Mouse (Mus musculus) adrenal gland, adult 10 weeks (tissue): ENCODE measurements around the gene Ppp1ca. TPM values are rescaled to one million over a fixed set of nuclear protein-coding genes. Genes with fewer than 3 reads are reported as not detected.

ENCODE experiments used
- polyA plus RNA-seq: library from polyadenylated mRNA; stranded (reverse); fragments of 350-450 nt; fragmentation: Illumina TruSeq; extraction: RNeasy Lipid Tissue Mini Kit (QIAGEN cat#74804); gene quantifications from one replicate; pipeline ENCODE4 v1.2.3, GENCODE M21; 2014; ENCODE audit warnings: low read depth, low replicate concordance

Ppp1ca gene
- polyA plus RNA-seq: 103 TPM

DNA sequence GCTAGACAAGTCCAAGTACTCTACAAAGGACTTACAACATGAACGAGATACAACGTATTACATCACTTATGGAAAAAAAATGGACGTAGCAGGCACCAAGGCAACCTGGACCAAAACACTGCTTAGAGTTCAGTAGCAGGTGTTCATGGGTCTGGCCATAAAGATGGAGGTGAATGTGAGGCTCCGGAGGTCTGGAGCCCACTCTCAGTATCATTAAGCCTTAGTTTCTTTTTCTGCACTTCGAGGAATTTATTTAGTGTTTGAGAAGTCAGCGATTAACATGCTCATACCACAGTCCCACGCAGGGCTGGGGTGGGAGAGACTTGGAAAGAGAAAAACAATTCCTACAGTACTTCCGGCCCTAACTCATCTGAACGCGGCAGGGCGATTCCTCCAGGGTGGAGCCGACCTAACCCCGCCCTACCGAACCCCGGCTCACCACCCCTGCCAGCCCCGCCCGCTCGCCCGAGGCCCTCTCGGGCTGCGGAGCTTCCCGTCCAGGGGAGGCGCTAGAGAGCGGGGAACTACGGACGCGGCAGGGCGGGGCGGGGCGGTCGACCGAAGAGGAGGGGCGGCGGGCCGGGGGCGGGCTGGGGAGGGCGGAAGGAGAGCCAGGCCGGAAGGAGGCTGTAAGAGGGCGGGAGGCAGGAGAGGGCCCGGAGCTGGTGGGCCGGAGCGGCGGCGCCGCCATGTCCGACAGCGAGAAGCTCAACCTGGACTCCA is at the start of gene Ppp1ca:
Gene Ppp1ca (plus strand): TSS at position 538 of the 723 bp plus-strand sequence.

DNA sequence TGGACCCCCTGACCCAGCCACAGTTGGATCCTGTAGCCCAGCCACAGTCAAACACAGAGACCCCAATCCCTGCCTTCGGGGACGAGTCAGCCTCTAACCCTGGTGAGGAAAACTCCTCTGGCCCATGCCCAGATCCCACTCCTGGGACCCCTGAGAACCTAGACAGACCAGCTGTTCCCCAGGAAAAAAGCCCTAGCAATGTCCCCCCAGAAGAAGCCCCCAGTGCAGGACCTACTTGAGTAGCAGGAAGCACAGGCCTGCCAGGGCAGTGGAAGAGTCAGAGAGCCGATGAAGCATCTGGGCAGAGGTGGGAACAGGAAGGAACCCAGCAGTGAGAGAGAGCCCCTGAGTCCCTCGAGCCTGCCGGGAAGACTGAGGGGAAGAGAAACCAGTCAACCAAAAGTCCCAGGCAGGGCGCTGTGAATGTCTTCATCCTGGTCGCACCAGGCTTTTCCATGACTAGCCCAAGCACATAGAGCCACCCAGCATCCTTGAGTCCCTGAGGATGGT is 48.1 kb upstream of the Ppp1ca start, which contains the start of gene Cabp4:
Gene Cabp4 (minus strand): TSS at position 275 of the 510 bp plus-strand sequence.

GRCm38 (mm10) chr19:4148491-4148806 is 43.4 kb upstream of the Ppp1ca start, which contains the start of gene Coro1b:
Gene Coro1b (plus strand): TSS chr19:4148619.

DNA sequence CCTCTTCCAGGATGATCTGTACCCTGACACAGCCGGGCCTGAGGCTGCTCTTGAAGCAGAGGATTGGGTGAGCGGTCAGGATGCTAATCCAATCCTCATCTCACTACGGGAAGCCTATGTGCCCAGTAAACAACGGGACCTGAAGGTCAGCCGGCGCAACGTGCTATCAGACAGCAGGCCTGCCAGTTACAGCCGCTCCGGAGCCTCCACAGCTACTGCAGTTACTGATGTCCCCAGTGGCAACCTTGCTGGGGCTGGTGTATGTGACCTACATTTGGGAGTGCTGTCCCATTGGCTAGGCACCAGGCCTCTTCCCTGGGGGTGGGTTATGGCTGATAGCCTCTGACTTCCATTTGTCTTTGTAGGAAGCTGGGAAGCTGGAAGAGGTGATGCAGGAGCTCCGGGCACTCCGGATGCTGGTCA is 38.6 kb upstream of the Ppp1ca start, which contains the start of gene Ptprcap:
Gene Ptprcap (plus strand): TSS at position 373 of the 423 bp plus-strand sequence.

DNA sequence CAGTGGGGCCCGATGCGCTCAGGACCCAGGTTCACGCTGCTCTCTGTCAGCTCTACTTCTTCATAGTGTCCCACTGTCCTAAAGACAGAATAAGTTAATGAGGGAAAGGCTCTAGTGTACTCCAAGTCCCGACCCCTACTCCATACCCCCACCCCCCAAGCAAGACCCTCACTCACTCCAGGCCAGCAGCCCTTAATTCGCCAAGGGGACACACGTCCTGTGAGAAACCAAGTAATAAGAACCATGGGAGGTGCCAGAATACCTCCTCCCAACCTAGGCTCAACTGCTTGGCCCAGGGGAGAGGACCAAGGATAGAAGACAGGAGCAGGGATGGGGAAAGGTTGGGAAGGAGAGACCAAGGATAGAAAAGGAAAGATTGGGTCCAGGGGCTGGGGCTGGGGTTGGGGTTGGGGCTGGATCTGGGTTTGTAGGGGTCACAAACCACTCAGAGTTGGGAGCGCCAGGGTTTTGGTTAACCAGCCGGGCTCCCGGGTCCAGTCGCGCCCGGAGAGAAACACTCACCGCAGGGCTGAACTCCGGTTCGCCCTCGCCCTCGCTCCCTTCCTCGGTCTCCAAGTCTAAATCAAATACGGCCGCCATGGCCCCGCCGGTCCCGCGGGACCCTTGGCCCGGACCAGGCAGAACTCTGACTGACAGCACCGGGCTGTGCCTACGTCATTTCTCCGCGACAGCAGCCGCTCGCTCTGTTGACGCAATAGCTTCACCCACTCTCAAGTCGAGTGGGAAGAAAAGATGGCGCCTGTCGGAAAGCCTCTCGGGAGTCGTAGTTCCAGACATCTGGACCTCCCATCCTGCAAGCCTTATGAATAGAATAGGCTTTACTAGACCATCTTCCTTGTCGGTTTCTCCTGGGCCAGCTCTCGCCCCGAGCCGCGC is 29.0 kb upstream of the Ppp1ca start, which contains the start of gene Rps6kb2:
Gene Rps6kb2 (minus strand): TSS at position 709 of the 897 bp plus-strand sequence.

DNA sequence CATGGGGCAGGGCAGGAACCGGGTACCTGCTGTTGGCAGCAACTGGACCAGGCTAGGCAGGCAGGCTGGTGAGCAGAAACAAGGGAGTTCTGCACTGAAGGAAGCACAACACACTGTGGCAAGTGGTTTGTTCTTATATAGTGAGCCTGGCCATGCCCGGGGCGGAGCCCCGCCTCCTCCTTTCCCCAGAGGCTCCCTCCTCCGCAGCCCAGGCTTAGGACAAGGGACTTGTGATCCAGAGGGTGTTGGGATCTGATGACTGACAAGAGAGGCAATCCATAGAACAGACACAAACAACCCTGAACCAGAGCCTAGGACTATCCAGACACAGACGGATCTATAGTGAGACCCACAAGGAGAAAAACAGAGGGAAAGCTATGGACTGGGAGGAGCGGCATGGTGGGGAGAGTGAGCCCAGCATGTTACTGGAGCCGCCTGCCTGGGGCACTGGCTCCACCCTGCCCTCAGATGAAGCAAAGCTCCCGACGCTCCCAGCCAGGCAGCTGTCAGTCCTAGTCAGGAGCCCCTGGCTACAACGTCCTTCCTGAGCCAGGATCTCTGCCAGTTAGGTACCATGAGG is 16.4 kb upstream of the Ppp1ca start, which contains the start of gene Carns1:
Gene Carns1 (minus strand): TSS at position 112 of the 580 bp plus-strand sequence.

GRCm38 (mm10) chr19:4190831-4191334 is 982 bp upstream of the Ppp1ca start, which contains the start of gene Tbc1d10c:
Gene Tbc1d10c (minus strand): TSS chr19:4191284.

DNA sequence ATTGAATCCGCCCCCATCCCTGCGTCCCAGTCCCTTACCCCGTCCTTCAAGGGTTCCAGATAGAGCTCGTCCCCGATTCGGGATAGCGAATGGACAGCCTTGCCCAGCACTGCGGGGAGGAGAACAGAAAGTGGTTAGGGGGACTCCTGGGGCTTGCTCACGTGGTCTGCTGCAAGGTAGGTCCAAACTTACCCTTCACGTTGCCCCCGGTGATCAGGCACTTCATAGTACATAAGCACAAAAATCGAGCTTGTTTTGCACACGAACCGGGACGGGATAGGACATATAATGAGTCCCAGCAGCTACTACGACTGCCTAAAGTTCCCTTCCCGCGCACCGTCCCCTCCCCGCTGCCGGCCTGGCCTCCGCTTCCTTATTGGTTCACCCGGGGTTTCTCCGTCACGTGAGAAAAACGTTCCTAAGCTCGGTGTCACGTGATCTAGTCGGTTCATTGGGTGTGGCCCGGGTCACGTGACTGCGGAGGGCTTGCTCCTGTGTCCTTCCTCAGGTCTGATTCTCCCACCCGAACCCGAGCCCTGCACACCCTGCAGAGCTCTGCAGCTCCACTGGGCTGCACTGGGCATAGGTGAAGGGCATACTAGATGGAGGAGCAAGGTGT is 9.5 kb downstream of the Ppp1ca start, which contains the start of gene Rad9a:
Gene Rad9a (minus strand): TSS at position 372 of the 619 bp plus-strand sequence.

GRCm38 (mm10) chr19:4214071-4214770 is 22.4 kb downstream of the Ppp1ca start, which contains the start of the genes Clcf1 and AC109138.7:
Gene Clcf1 (plus strand): TSS chr19:4214238.
Gene AC109138.7 (plus strand): TSS chr19:4214357.

DNA sequence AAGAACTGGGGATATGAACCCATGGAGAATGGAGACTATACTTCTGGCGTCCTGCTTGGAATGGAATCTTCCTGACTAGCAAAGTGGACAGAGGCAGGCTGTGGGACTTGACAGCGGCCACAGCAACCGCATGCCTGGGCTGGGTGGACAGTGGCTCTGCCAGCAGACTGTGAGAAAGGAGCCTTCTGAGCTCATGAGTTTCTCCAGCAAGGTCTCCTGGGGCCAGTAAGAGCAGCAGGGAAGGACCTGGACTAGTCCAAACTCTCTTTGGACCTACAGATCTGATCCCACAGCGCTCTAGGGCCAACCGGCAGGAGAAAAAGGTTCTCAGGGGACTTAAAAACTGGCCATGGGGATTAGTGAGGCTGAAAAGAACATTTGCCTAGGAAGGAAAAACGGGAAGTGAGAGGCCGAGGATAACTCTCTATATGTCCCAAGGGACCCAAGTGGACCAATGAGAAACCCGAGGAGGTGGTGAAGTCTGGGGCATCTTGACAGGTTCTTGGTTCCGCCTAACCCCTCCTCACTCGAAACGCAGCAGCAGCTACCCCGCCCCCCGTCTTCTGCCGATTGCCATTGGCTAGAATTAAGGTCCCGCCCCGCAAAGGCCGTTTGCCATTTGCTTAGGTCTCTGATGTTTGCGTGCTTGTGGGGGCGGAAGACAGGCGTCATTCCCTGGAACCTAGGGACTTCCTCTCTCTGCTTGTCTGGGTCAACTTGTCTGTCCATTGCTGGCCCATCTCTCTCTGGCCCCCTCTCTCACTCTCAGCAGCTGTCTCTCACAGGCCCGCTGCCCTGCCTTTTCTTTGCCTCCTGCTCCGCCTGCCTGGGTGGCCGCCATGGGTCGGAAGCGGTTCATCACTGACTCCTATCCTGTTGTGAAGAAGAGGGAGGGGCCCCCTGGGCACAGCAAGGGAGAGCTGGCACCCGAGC is 39.7 kb downstream of the Ppp1ca start, which contains the start of gene Pold4:
Gene Pold4 (plus strand): TSS at position 647 of the 933 bp plus-strand sequence.

Other genes with a start within 250 kb of the Ppp1ca start
- gene Aldh3b3, start 233.4 kb upstream of the Ppp1ca start, polyA plus RNA-seq: not detected
- 0.99 TPM for gene Aldh3b2, start 219.7 kb upstream of the Ppp1ca start, polyA plus RNA-seq
- gene Acy3, start 205.5 kb upstream of the Ppp1ca start, polyA plus RNA-seq: 3.2 TPM
- not detected for gene Tbx10, start 199.3 kb upstream of the Ppp1ca start, polyA plus RNA-seq
- gene Nudt8, start 191.5 kb upstream of the Ppp1ca start, polyA plus RNA-seq: not detected
- not detected for gene Gm49405, start 191.4 kb upstream of the Ppp1ca start, polyA plus RNA-seq
- not detected for gene Doc2g, start 188.8 kb upstream of the Ppp1ca start, polyA plus RNA-seq
- 6.6 TPM for gene Ndufv1, start 179.3 kb upstream of the Ppp1ca start, polyA plus RNA-seq
- gene Gstp1, start 154.1 kb upstream of the Ppp1ca start, polyA plus RNA-seq: 19.5 TPM
- gene Gstp2, start 146.0 kb upstream of the Ppp1ca start, polyA plus RNA-seq: 9.4 TPM
- gene Gstp3, start 132.5 kb upstream of the Ppp1ca start, polyA plus RNA-seq: not detected
- not detected for gene Cabp2, start 110.5 kb upstream of the Ppp1ca start, polyA plus RNA-seq
- 1.1 TPM for gene Cdk2ap2, start 94.9 kb upstream of the Ppp1ca start, polyA plus RNA-seq
- gene Pitpnm1, start 92.1 kb upstream of the Ppp1ca start, polyA plus RNA-seq: 0.87 TPM
- 1.1 TPM for gene Aip, start 66.2 kb upstream of the Ppp1ca start, polyA plus RNA-seq
- gene Gpr152, start 52.3 kb upstream of the Ppp1ca start, polyA plus RNA-seq: not detected
- gene Cabp4, start 48.0 kb upstream of the Ppp1ca start, polyA plus RNA-seq: not detected
- 31.5 TPM for gene Coro1b, start 43.4 kb upstream of the Ppp1ca start, polyA plus RNA-seq
- gene Ptprcap, start 38.5 kb upstream of the Ppp1ca start, polyA plus RNA-seq: 3.5 TPM
- gene Rps6kb2, start 28.7 kb upstream of the Ppp1ca start, polyA plus RNA-seq: 3.1 TPM
- gene Carns1, start 16.6 kb upstream of the Ppp1ca start, polyA plus RNA-seq: 0.93 TPM
- gene Tbc1d10c, start 781 bp upstream of the Ppp1ca start, polyA plus RNA-seq: not detected
- 3.1 TPM for gene Rad9a, start 9.6 kb downstream of the Ppp1ca start, polyA plus RNA-seq
- gene Clcf1, start 22.2 kb downstream of the Ppp1ca start, polyA plus RNA-seq: 0.70 TPM
- gene AC109138.7, start 22.3 kb downstream of the Ppp1ca start, polyA plus RNA-seq: not detected
- not detected for gene Pold4, start 39.8 kb downstream of the Ppp1ca start, polyA plus RNA-seq
- 3.0 TPM for gene Ssh3, start 77.1 kb downstream of the Ppp1ca start, polyA plus RNA-seq
- not detected for gene Ankrd13d, start 91.1 kb downstream of the Ppp1ca start, polyA plus RNA-seq
- 10.8 TPM for gene Grk2, start 114.2 kb downstream of the Ppp1ca start, polyA plus RNA-seq
- 63.7 TPM for gene Kdm2a, start 206.2 kb downstream of the Ppp1ca start, polyA plus RNA-seq
- 2.3 TPM for gene Rhod, start 247.4 kb downstream of the Ppp1ca start, polyA plus RNA-seq